Mouse (Mus musculus) B cell, adult 2 months (primary cell): ENCODE data around the gene Rhox12.

Experiments used
- DNase-seq, 2 experiments: peaks; one replicate each; pipeline ENCODE4 v3.0.0; 2022

Rhox12 gene

DNA sequence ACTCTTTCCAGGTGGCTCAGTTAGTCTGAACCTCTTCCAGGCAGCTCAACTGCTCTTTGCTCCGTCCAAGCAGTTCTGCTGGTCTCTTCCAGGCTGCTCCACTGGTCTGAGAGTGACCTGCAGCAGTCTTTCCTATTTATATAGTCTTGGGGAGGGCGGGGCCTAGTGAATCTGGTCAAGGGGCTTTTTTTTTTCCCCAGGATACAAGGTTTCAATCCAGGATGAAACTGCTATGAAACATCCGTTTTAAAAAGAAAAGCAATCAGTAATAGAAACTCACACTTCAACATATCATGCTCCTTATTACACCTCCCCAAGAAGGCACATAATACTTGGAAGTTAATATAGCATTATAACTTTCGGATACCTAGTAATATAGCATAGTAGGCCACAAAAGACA is at the start of gene Rhox12:
Gene Rhox12, minus strand, starts transcription at position 101 of the 400 bp plus-strand sequence.
- DNase-seq: no peak

DNA sequence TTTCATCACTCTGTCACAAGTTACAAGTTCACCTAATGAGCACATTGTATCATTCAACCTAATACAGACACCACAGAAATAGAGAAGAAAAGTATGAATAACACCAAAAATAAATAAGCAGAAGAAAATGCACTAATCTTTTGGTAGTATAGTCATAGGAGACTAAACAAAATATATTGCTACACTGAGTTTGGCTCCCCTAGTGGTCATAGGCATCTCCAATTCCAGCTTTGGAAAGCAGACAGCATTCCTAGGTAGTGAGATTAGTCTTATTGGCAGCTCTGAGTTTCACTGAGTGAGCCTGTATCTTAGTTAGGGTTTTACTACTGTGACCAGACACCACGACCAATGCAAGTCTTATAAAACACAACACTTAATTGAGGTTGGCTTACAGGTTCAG is 48.4 kb upstream of the Rhox12 start:
- no peak for DNase-seq

GRCm38 (mm10) chrX:38121478-38121877 is 10.8 kb upstream of the Rhox12 start:
- no peak for DNase-seq

DNA sequence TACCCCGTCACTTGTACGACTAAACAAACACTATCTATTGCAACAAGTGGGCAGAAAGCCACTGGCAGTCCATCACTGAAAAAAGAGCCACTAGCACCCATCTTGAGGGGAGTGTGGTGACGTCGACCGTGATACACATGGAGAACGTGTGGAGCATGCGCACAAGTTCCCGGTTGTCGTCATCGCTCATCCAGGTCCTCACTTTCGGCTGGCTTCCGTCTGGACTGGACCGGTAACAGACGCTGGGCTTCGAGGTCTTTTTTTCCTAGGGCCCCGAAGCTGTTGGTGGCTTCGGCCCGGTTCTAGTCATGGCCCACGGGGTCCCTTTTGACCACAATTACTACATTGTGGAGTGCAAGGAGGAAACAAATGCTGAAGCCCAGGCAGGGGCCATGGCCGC is 10.3 kb upstream of the Rhox12 start, which contains the start of gene Rhox13:
Gene Rhox13, plus strand, starts transcription at position 238 of the 400 bp plus-strand sequence.
- no peak for DNase-seq

DNA sequence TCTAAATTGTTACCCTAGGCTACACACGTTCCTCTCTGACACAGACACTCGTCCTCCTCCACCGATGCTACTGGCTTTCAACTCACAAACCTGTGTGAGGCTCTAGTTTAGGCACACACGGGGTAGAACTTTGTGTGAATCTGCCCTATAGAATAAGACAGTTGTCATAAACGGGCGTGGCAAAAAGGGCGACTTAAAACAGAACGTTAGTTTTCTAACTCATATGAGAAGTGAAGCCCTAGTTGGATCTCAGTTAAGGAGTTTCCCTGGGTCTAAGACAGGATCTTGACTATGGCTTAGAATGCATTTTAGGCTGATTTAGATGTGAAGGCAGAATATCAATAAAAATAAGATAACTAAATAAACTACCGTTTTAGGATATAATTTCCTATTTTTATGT is 25.7 kb downstream of the Rhox12 start, which contains the start of gene Rhox11:
Gene Rhox11, minus strand, starts transcription at position 101 of the 400 bp plus-strand sequence.
- no peak for DNase-seq

DNA sequence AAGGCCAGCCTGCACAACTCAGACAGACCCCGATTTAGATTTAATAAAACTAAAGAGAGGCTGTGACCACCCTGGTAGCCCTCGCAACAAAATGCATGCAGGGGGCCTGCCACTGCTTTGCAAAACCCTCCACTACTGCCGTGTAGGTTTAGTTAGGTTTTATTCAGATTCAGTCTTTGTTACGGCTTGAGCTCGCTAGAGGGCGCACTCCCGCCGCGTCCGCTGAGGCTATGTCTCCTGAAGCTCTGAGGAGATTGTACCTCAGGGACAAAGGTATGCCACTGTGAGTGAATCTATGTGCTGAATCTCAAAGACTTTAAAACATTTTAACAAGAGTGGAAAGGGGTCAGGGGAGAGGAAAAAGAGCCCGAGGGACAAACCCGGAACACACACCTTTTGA is 26.5 kb downstream of the Rhox12 start:
- peak; percentile 60 to 62 for DNase-seq

DNA sequence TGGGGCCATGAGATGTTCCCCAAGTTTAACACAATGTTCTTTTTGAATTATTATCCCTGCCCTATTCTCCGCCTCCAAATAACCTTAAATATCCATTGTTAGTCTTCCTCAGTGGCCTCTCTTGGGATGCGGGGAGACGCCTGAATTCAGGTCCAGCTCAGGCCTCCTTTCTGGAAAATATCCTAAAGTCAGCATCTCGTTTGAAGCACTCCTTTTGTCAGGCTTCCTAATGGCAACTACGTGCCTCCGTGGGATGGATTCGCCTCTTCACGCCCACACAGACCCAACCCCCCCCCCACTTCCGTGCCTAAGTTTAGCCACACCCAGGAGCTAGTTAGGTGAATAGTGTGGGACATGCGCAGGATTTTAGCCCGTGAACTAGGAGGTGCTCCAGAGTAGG is 44.5 kb downstream of the Rhox12 start, which contains the start of gene Rhox10:
Gene Rhox10, plus strand, starts transcription at position 301 of the 400 bp plus-strand sequence.
- DNase-seq: no peak

DNA sequence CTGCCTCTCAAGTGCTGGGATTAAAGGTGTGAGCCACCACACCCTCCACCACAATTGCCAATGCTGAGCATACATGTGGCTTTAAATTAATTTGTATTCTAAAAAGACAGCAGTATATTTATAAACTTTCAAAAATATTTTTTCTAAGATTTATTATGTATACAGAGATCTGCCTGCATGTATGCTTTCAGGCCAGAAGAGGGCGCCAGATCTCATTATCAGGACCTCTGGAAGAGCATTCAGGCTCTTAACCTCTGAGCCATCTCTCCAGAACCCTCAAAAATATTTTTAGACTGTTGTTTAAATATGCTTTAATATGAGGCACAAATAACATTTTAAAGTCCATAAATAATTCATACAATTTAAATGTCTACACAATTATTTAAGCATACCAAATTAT is 49.2 kb downstream of the Rhox12 start:
- peak; percentile 15 to 16 for DNase-seq
